Mouse (Mus musculus) heart, embryonic 16.5 days (tissue): ENCODE data around the gene Snx14. TPM values are rescaled to one million over a fixed set of nuclear protein-coding genes. Genes with fewer than 3 reads are reported as not detected.

Experiments
- ATAC-seq: fragments of 200-750 bp; cut with Nextera tagmentation; replicated peaks from 2 replicates; pipeline ENCODE4 v1.8.0; 2017; ENCODE audit warnings: moderate number of reproducible peaks; ENCODE audit not compliant: insufficient read depth, low FRiP score; ENCODE audit errors: extremely low read depth
- H3K27ac ChIP-seq: fragments of 300-500 bp; sonication (generic); 2 replicates; pipeline ENCODE4 v1.5.1; 2014; ENCODE audit warnings: mild to moderate bottlenecking, low read length, control low read depth, moderate library complexity
- H3K27me3 ChIP-seq: fragments of 300-500 bp; sonication (generic); 2 replicates; pipeline ENCODE4 v1.6.1; 2014; ENCODE audit warnings: low read length, mixed read lengths; ENCODE audit not compliant: control insufficient read depth, insufficient read depth
- H3K36me3 ChIP-seq: fragments of 300-500 bp; sonication (generic); 2 replicates; pipeline ENCODE4 v1.6.1; 2014; ENCODE audit not compliant: control insufficient read depth, insufficient read depth
- H3K4me1 ChIP-seq: fragments of 300-500 bp; sonication (generic); 2 replicates; pipeline ENCODE4 v1.6.1; 2014; ENCODE audit warnings: low read length, mixed read lengths; ENCODE audit not compliant: control insufficient read depth, insufficient read depth
- H3K4me2 ChIP-seq: fragments of 300-500 bp; sonication (generic); 2 replicates; pipeline ENCODE4 v1.6.1; 2014; ENCODE audit warnings: low read depth, mild to moderate bottlenecking, control low read depth, low read length
- H3K4me3 ChIP-seq: fragments of 300-500 bp; sonication (generic); 2 replicates; pipeline ENCODE4 v1.5.1; 2014; ENCODE audit warnings: mild to moderate bottlenecking, control low read depth, low read length
- H3K9ac ChIP-seq: fragments of 300-500 bp; sonication (generic); 2 replicates; pipeline ENCODE4 v1.6.1; 2014; ENCODE audit warnings: low read length, control low read depth
- H3K9me3 ChIP-seq: fragments of 300-500 bp; sonication (generic); replicated peaks from 2 replicates; pipeline ENCODE4 v1.6.1; 2016; ENCODE audit warnings: low read length; ENCODE audit not compliant: control insufficient read depth
- WGBS: fragments of 180-500 bp; shearing (Covaris S2); extraction: QIAGEN DNeasy Blood & Tissue Kit; methylation state at CpG from one replicate; pipeline ENCODE4 v1.1.7; 2014; 5-methylcytosine and 5-hydroxymethylcytosine counted together
- polyA plus RNA-seq: library from polyadenylated mRNA; unstranded; fragments of >200 nt; fragmentation: Nextera tagmentation; extraction: Ambion mirVana; gene quantifications from 2 replicates; pipeline ENCODE4 v1.2.1, GENCODE M21; 2015

Gene Snx14
- polyA plus RNA-seq, 1 experiment from 2014 or later = 34.9 TPM

DNA sequence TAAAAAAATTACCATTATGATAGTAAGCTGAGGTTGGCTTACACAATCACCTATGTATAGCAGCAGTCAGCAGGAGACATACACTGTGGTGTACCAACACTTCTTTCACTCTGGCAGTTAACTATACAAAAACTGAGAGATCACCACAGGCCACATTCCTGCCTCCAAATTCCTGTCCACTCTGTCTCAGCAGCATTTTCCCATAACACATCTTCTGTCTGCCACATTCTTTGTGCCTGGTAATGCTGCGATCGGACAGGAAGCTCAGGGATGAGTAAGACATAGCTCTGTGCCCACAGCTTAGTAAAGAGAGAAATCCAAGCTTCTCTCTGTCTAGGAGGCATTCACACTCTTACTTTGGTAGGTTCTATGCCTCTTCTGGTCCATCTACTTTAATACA lies 65.8 kb downstream of the Snx14 start:
- no peak overlapping the region for H3K9ac ChIP-seq
- no peak overlapping the region for H3K4me2 ChIP-seq
- no peak overlapping the region for H3K27ac ChIP-seq
- no peaks in the 10 kb centered on the region for H3K27me3 ChIP-seq
- H3K9me3 ChIP-seq = no peaks in the 10 kb centered on the region
- ATAC-seq = no peak
- no peak overlapping the region for H3K4me3 ChIP-seq
- 56% methylated on average over 2 of the region's 2 CpGs for WGBS
- no peaks in the 10 kb centered on the region for H3K4me1 ChIP-seq
- H3K36me3 ChIP-seq = peaks cover 6% of the 10 kb centered on the region

DNA sequence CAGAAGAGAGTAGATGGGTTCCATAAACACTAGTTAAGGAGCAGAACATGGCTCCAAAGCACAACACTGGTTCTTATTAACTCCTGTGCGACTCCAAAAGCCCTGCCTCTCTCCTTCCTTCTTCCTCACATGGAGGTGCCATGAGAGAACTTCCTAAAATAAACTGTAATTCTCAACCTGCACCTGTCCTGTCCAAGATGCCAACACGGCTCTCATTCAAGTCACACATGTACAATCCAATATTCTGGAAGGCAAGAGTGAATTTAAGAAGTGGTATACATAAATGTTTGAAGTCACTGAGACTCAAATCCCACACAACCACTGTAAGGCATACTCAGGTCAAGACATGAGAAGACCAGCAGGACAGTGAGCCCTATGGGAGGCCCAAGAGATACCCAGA lies 67.6 kb downstream of the Snx14 start:
- 89% methylated on average over 2 of the region's 2 CpGs for WGBS
- Histone ChIP-seq H3K27me3 (no peaks in the 10 kb centered on the region), H3K9me3 (no peaks in the 10 kb centered on the region), H3K4me3 (no peak overlapping the region), H3K4me2 (no peak overlapping the region), H3K9ac (no peak overlapping the region), H3K4me1 (no peaks in the 10 kb centered on the region), H3K36me3 (peaks cover 7% of the 10 kb centered on the region), H3K27ac (no peak overlapping the region)
- no peak for ATAC-seq

DNA sequence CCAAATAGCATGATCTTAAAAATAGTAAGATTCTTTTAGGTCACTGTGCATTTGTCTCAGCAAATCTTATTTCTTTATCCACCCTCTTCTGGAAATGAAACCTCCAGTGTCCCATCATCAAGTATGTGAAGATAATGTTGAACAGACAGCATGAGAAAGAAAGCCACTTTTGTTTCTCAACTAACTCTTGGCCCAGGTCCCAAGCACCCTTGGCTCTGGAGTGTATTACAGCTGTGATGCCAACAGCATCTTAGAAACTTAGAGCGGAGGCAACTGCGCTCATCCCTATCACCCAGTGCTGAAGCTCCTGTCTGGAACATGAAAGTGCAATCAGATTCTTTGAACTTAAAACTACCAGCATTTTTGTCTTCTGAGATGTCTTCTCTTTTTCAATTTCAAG lies 69.1 kb downstream of the Snx14 start:
- H3K27me3 ChIP-seq = no peaks in the 10 kb centered on the region
- no peak overlapping the region for H3K4me2 ChIP-seq
- peaks cover 13% of the 10 kb centered on the region for H3K36me3 ChIP-seq
- no peak overlapping the region for H3K9ac ChIP-seq
- no peaks in the 10 kb centered on the region for H3K9me3 ChIP-seq
- no peak overlapping the region for H3K4me3 ChIP-seq
- no peak overlapping the region for H3K27ac ChIP-seq
- H3K4me1 ChIP-seq = no peaks in the 10 kb centered on the region
- 69% methylated on average over 2 of the region's 2 CpGs for WGBS
- ATAC-seq = no peak

GRCm38 (mm10) chr9:88368476-88368875 lies 70.3 kb downstream of the Snx14 start:
- Histone ChIP-seq H3K4me1 (no peaks in the 10 kb centered on the region; the same call in 1 of the 2 replicates), H3K36me3 (peaks cover 12% of the 10 kb centered on the region), H3K27ac (no peak overlapping the region), H3K9me3 (no peaks in the 10 kb centered on the region), H3K9ac (no peak overlapping the region), H3K4me3 (no peak overlapping the region), H3K4me2 (no peak overlapping the region), H3K27me3 (no peaks in the 10 kb centered on the region)
- no peak for ATAC-seq
- 87% methylated on average over 5 of the region's 5 CpGs for WGBS

- Histone ChIP-seq H3K27me3 (no peaks in the 10 kb centered on the region), H3K9ac (no peak overlapping the region), H3K27ac (no peak overlapping the region), H3K36me3 (peaks cover 12% of the 10 kb centered on the region), H3K4me1 (peaks cover 5% of the 10 kb centered on the region), H3K4me2 (no peak overlapping the region), H3K9me3 (no peaks in the 10 kb centered on the region), H3K4me3 (no peak overlapping the region)
- ATAC-seq = no peak
- WGBS = 74% methylated on average over 1 of the region's 1 CpGs
Observed at GRCm38 (mm10) chr9:88367751-88368150, 71.0 kb downstream of the Snx14 start.

DNA sequence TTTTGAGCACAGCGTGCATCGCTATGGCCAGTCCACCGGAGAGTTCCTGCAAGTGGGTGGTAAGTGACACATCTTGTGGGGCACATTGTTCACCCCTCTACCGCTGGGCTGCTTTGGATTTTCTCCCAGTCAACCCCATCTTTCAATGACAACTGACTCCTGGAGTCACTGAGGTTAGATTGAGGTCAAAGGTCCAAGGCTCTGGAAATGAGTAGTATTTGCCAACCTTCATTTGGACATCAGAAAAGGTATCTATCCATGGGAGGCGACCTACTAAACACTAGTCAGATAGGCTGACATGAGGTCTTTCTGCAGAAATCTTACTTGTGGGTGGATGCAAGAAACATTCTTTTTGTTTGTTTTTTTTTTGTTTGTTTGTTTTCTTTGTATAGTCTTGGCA lies 71.4 kb downstream of the Snx14 start:
- Histone ChIP-seq H3K27me3 (no peaks in the 10 kb centered on the region), H3K4me2 (no peak overlapping the region), H3K4me3 (no peak overlapping the region), H3K9me3 (no peaks in the 10 kb centered on the region), H3K27ac (no peak overlapping the region), H3K36me3 (peaks cover 12% of the 10 kb centered on the region), H3K4me1 (peaks cover 10% of the 10 kb centered on the region), H3K9ac (no peak overlapping the region)
- no peak for ATAC-seq
- WGBS = 87% methylated on average over 5 of the region's 5 CpGs

GRCm38 (mm10) chr9:88366819-88367218 lies 71.9 kb downstream of the Snx14 start:
- no peaks in the 10 kb centered on the region for H3K27me3 ChIP-seq
- H3K36me3 ChIP-seq = peaks cover 12% of the 10 kb centered on the region
- H3K9me3 ChIP-seq = no peaks in the 10 kb centered on the region
- H3K4me2 ChIP-seq = no peak overlapping the region
- no peak overlapping the region for H3K9ac ChIP-seq
- no peak for ATAC-seq
- H3K4me1 ChIP-seq = peaks cover 14% of the 10 kb centered on the region
- no peak overlapping the region for H3K4me3 ChIP-seq
- WGBS = 87% methylated on average over 4 of the region's 4 CpGs
- no peak overlapping the region for H3K27ac ChIP-seq

- no peak for ATAC-seq
Observed at GRCm38 (mm10) chr9:88366308-88366707, 72.5 kb downstream of the Snx14 start.

DNA sequence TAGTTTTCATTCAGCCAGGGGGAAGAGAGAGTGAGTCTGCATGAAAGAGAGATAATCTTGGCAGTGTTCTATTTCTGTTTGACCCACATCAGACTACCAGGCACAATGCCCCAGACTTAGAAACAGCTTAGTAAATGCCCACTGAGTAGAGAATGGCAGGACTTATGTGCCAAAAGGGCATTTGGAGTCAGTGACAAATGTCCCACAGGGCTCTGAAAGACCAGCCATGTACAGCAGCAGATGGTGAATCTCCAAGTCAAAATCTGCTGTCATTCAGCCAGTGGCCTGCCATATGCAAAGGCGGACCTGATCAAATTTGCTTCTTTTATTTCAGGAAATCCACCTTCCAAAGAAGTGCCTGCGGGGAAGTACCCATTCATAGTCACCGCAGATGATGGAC lies 75.7 kb downstream of the Snx14 start:
- no peak overlapping the region for H3K4me3 ChIP-seq
- no peaks in the 10 kb centered on the region for H3K27me3 ChIP-seq
- no peak overlapping the region for H3K9ac ChIP-seq
- peak overlapping the region; percentile 46; the same call in 1 of the 2 replicates for H3K27ac ChIP-seq
- peaks cover 10% of the 10 kb centered on the region for H3K36me3 ChIP-seq
- peaks cover 23% of the 10 kb centered on the region for H3K4me1 ChIP-seq
- WGBS = 94% methylated on average over 3 of the region's 3 CpGs
- H3K9me3 ChIP-seq = no peaks in the 10 kb centered on the region
- H3K4me2 ChIP-seq = no peak overlapping the region
- no peak for ATAC-seq

More at GRCm38 (mm10) chr9:88366308-88366707, 72.5 kb downstream of the Snx14 start:
- no peak overlapping the region for H3K4me2 ChIP-seq
- no peak overlapping the region for H3K4me3 ChIP-seq
- 74% methylated on average over 4 of the region's 4 CpGs for WGBS
- H3K9ac ChIP-seq = no peak overlapping the region
- peaks cover 19% of the 10 kb centered on the region for H3K4me1 ChIP-seq
- no peak overlapping the region for H3K27ac ChIP-seq
- no peaks in the 10 kb centered on the region for H3K27me3 ChIP-seq
- no peaks in the 10 kb centered on the region for H3K9me3 ChIP-seq
- peaks cover 12% of the 10 kb centered on the region for H3K36me3 ChIP-seq
